Mouse (Mus musculus) heart, embryonic 14.5 days (tissue): Measurements from ENCODE around the gene Ccdc188. TPM values are rescaled to one million over a fixed set of nuclear protein-coding genes. Genes with fewer than 3 reads are reported as not detected.
"Not testable (repeated sequence)": the region's sequence is repeated elsewhere in the genome, so short reads cannot be mapped to it uniquely, and the experiment has no call there.

Source experiments
- ATAC-seq: fragments of 200-750 bp; cut with Nextera tagmentation; 2 replicates; pipeline ENCODE4 v1.8.0; 2017; ENCODE audit warnings: low read depth, moderate TSS enrichment; ENCODE audit not compliant: insufficient number of reproducible peaks, insufficient read depth, low FRiP score
- H3K27ac ChIP-seq, 2 experiments: fragments of 200-500 bp in 1 of 2; fragments of 300-500 bp in 1 of 2; sonication (generic) in 1 of 2; replicated peaks in 1 of 2; 2 replicates each; pipeline ENCODE4 v1.5.1; 2012 to 2014; ENCODE audit warnings: low read depth in 2 of 2, low read length in 2 of 2, control low read depth in 1 of 2, mild to moderate bottlenecking in 1 of 2, mixed read lengths in 1 of 2; ENCODE audit not compliant: control insufficient read depth in 1 of 2, insufficient read depth in 1 of 2
- H3K27me3 ChIP-seq: fragments of 300-500 bp; sonication (generic); 2 replicates; pipeline ENCODE4 v1.6.1; 2014; ENCODE audit warnings: mild to moderate bottlenecking, low read length, control low read depth; ENCODE audit not compliant: control insufficient read depth, insufficient read depth
- H3K36me3 ChIP-seq: fragments of 300-500 bp; sonication (generic); 2 replicates; pipeline ENCODE4 v1.6.1; 2014; ENCODE audit warnings: mild to moderate bottlenecking, control low read depth, low read length, mixed read lengths; ENCODE audit not compliant: control insufficient read depth, insufficient read depth
- H3K4me1 ChIP-seq, 2 experiments: fragments of 200-500 bp in 1 of 2; fragments of 300-500 bp in 1 of 2; sonication (generic) in 1 of 2; 2 replicates each; pipeline ENCODE4 v1.6.1; 2012 to 2014; ENCODE audit warnings: low read length in 2 of 2, control low read depth in 1 of 2, mixed read lengths in 1 of 2; ENCODE audit not compliant: control insufficient read depth in 2 of 2, insufficient read depth in 2 of 2
- H3K4me2 ChIP-seq: fragments of 300-500 bp; sonication (generic); 2 replicates; pipeline ENCODE4 v1.6.1; 2014; ENCODE audit warnings: mild to moderate bottlenecking, low read length
- H3K4me3 ChIP-seq, 2 experiments: fragments of 200-500 bp in 1 of 2; fragments of 300-500 bp in 1 of 2; sonication (generic) in 1 of 2; 2 replicates each; pipeline ENCODE4 v1.5.1; 2012 to 2014; ENCODE audit warnings: low read length in 2 of 2, mild to moderate bottlenecking in 2 of 2, control low read depth in 1 of 2, low read depth in 1 of 2, moderate library complexity in 1 of 2; ENCODE audit not compliant: control insufficient read depth in 1 of 2, insufficient read depth in 1 of 2
- H3K9ac ChIP-seq: fragments of 300-500 bp; sonication (generic); 2 replicates; pipeline ENCODE4 v1.6.1; 2014; ENCODE audit warnings: mild to moderate bottlenecking, low read length
- H3K9me3 ChIP-seq: fragments of 300-500 bp; sonication (generic); 2 replicates; pipeline ENCODE4 v1.6.1; 2016; ENCODE audit warnings: low read length, control low read depth; ENCODE audit not compliant: control insufficient read depth
- WGBS: fragments of 180-500 bp; shearing (Covaris S2); extraction: QIAGEN DNeasy Blood & Tissue Kit; methylation state at CpG from one replicate; pipeline ENCODE4 v1.1.7; 2014; 5-methylcytosine and 5-hydroxymethylcytosine counted together
- polyA plus RNA-seq: library from polyadenylated mRNA; unstranded; fragments of >200 nt; fragmentation: Nextera tagmentation; extraction: Ambion mirVana; gene quantifications from 2 replicates; pipeline ENCODE4 v1.2.1, GENCODE M21; 2014

Ccdc188 gene
- polyA plus RNA-seq, 1 experiment from 2014 or later: 0.30 TPM

DNA sequence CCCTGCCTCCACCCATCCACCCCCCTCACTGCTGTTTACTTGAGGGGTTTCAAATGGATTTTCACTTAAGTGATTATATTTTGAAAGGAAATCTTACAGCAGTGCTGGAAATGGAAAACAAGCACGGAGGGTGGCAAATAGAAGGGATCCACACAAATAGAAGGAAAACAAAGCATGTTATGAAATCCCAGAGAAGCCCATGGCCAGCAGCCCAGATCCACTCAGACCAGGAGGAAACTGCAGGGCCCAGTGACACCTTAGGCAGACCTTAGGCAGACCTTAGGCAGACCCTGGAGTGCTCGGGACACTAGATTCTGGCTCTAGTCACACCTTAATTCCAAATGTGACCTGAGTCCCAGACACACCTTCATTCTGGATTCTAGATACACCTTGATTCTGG lies 26.7 kb upstream of the Ccdc188 start:
- H3K4me2 ChIP-seq: no peak overlapping the region
- ATAC-seq: no peak
- no peaks in the 10 kb centered on the region for H3K27me3 ChIP-seq
- H3K4me3 ChIP-seq: no peak overlapping the region
- 73% methylated on average over 2 of the region's 2 CpGs for WGBS
- H3K27ac ChIP-seq: no peak overlapping the region
- no peak overlapping the region for H3K9ac ChIP-seq
- H3K36me3 ChIP-seq: no peaks in the 10 kb centered on the region
- peaks cover 10 to 19% of the 10 kb centered on the region in 2 experiments for H3K4me1 ChIP-seq
- 0 out of 2 replicates have a peak, but pooled peaks cover 4% of the 10 kb centered on the region for H3K9me3 ChIP-seq

DNA sequence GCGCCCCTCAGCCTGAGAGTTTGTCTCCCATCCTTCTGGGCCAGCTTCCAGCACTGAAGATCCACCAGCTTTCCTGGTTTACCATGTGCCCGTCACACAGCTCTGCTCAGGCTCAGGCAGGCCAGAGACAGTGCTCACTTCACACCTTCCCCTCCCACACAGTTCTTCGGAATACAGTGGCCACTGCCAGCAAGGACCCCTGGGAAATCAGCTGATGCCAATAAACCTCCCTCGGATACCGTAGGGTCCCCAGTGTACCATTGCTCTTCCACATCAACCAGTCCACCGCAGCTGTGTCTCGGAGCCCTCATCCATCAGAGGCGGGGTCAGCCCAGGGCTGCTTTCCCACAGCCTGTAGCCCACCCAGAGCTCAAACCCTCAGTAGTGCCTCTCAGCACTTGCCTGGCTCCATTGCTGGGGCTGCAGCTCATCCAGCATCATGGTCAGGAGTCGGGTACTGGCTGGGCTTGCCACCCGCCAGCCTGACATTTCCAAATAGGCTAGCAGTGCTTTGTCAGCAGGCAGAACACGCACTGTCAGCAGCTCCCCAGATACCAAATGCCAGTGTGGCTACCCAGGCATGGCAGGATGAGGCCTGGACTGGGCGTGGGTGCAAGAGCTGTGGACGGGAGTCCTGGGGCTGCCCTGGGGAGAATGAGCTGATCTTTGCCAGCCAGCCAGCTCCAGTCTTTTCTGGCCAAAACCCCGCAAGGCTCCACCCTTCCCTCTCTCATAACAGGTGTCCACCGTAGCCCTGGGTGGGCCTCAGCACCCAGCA lies 23.3 kb upstream of the Ccdc188 start:
- Histone ChIP-seq H3K4me3 (no peak overlapping the region), H3K4me2 (no peak overlapping the region), H3K36me3 (no peaks in the 10 kb centered on the region), H3K4me1 (peaks cover 0 to 4% of the 10 kb centered on the region in 2 experiments; a peak in 2 of 4 replicates), H3K9ac (no peak overlapping the region), H3K27ac (no peak overlapping the region), H3K9me3 (no peaks in the 10 kb centered on the region), H3K27me3 (no peaks in the 10 kb centered on the region)
- 74% methylated on average over 15 of the region's 15 CpGs for WGBS
- ATAC-seq: no peak

DNA sequence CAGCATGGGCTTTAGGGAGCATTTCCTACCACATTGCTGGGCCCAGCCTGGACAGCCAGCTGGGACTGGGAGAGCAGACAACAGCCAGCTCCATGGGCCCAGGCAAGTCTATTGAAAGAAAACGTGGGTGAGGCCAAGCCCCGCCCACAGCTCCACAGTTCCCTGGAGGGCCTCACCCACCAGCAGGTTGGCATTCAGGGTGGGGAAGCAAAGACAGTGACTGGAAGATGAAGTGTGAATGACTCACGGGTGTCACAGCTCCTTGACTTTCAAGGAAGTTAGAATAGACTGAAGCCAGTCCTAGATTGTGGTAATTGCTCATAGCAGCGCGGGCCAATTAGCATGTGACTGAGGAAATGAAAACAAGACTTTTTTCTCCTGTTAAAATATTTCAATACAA lies 22.6 kb upstream of the Ccdc188 start:
- Histone ChIP-seq H3K4me1 (peaks cover 0 to 4% of the 10 kb centered on the region in 2 experiments; a peak in 2 of 4 replicates), H3K4me2 (no peak overlapping the region), H3K9me3 (no peaks in the 10 kb centered on the region), H3K9ac (no peak overlapping the region), H3K27ac (no peak overlapping the region), H3K36me3 (no peaks in the 10 kb centered on the region), H3K4me3 (no peak overlapping the region), H3K27me3 (no peaks in the 10 kb centered on the region)
- WGBS: 58% methylated on average over 5 of the region's 5 CpGs
- ATAC-seq: no peak

DNA sequence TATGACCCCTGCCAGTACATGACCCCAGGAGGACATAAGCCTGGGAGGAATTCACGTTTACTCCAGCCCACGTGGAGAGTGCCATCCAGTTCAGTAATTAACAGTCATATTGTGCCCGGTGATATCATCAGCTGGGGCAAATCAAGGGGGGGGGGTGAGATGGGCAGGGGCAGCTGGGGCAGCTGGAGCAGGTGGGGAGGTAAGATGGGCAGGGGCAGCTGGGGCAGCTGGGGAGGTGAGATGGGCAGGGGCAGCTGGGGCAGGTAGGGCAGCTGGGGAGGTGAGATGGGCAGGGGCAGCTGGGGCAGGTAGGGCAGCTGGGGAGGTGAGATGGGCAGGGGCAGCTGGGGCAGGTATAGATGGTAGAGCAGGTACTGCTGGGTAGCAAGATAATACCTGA lies 22.1 kb upstream of the Ccdc188 start:
- H3K27me3 ChIP-seq, H3K4me3 ChIP-seq, ATAC-seq, H3K4me2 ChIP-seq, H3K9ac ChIP-seq, H3K36me3 ChIP-seq, H3K9me3 ChIP-seq, H3K4me1 ChIP-seq, H3K27ac ChIP-seq: not testable (repeated sequence)
- WGBS: 55% methylated on average over 3 of the region's 3 CpGs

DNA sequence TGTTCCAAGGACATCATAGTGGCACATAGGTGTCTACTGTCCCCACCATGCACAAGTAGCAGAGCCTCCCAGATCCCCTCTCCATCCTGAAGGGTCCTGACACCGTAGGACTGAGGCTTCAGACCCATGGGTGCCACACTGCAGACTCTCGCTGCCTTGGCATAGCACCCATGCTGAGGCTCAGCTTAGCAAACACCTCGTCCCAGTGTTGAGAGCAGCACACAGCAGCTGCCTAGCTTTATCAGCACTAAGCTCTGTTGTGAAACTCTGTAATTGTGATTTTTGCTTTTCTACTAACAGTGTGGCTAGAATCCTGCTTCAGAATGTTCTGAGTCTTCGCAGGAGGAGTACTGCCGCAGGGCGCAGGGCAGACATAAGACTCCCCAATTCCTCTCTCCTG lies 19.8 kb upstream of the Ccdc188 start:
- 80% methylated on average over 6 of the region's 6 CpGs for WGBS

DNA sequence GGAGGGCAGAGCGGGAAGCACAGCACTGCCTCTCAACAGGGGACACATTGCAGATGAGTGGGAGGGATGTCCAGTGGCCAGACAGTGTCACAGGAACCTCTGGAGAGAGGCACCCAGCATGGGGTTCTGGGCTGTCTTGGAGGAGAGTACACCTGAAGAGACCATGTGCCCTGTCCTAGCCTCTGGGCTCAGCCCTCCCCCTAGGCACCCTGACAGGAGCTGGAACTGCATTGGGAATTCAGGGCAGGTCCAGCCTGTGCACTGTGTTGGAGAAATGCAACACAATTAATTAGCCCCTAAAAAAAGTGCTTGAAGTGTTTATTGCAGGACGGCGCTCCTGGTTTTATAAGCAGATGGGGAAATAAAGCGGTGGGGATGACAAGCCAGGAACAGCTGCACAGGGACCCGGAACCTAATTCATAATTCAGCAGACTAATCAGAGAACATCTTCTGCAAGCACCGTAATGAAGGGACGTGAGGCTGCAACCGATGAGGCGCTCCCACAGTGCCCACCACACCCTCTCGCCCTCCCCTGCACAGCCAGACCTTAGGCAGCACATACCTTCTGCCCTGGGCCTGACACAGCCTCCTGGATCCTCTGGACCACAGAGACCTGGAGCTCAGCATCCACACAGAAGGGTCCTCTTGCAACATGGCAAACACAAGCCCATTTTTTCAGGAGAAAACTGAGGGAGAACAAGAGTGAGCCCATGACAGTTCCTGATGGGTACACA lies 19.1 kb upstream of the Ccdc188 start:
- 81% methylated on average over 10 of the region's 10 CpGs for WGBS
- H3K27ac ChIP-seq: no peak overlapping the region
- H3K4me1 ChIP-seq: peaks cover 0 to 4% of the 10 kb centered on the region in 2 experiments; a peak in 2 of 4 replicates
- no peak for ATAC-seq
- H3K9ac ChIP-seq: no peak overlapping the region
- H3K27me3 ChIP-seq: no peaks in the 10 kb centered on the region
- H3K9me3 ChIP-seq: no peaks in the 10 kb centered on the region
- H3K4me2 ChIP-seq: no peak overlapping the region
- H3K36me3 ChIP-seq: no peaks in the 10 kb centered on the region
- H3K4me3 ChIP-seq: no peak overlapping the region

More for the DNA sequence above, 19.8 kb upstream of the Ccdc188 start:
- Histone ChIP-seq H3K36me3 (no peaks in the 10 kb centered on the region), H3K4me2 (no peak overlapping the region), H3K9me3 (no peaks in the 10 kb centered on the region), H3K4me3 (no peak overlapping the region), H3K9ac (no peak overlapping the region), H3K27me3 (no peaks in the 10 kb centered on the region), H3K4me1 (peaks cover 0 to 4% of the 10 kb centered on the region in 2 experiments; a peak in 2 of 4 replicates), H3K27ac (no peak overlapping the region)
- ATAC-seq: no peak

DNA sequence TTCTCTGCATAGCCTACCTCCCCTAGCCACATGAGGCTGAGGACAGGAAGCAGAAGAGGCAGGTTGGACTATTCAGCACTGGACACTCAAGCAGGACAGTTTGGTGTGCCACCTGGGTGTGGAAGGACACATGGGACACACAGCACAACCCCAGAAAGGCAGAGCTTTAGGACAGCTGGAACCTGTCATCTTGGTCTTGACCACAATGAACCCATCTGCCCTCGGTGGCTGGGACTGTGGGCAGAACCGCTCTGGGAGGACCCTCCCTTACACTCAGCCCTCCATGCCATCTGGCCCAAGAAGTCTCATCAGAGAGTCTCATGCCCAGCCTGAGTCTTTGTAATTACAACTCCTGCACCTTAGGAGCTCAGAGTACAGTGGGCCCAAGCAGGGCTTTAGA lies 17.6 kb upstream of the Ccdc188 start:
- Histone ChIP-seq H3K4me2 (no peak overlapping the region), H3K27ac (no peak overlapping the region), H3K4me1 (peaks cover 0 to under 1% of the 10 kb centered on the region in 2 experiments; a peak in 1 of 4 replicates), H3K9ac (no peak overlapping the region), H3K9me3 (no peaks in the 10 kb centered on the region), H3K4me3 (no peak overlapping the region), H3K27me3 (no peaks in the 10 kb centered on the region), H3K36me3 (no peaks in the 10 kb centered on the region)
- 81% methylated on average over 2 of the region's 2 CpGs for WGBS
- no peak for ATAC-seq
